23 mouse cellular contexts compared by ENCODE assay signal in the genomic region with DNA sequence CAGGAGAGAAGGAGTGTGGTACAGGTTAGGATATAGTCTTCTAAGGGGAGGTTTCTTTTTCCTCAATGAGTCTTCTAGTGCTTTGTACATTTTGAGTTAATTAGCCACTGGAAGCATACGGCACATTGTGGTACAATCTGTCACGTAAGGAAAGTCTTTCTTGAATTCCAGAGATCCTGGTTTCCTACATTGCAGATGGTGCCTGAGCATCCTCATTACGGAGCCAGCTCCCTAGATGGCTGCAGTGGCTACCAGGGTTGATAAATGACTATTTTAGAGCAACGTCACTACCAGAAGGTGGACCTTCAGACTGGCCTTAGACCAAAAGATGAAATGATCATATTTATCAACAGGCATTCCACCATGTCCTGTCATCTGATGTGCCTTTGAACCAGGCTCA.
"Had no signal": no experiment of that assay in that cellular context is flagged by ENCODE, and none has a peak within 500 bp of the region (broad histone marks: within the 10 kb centered on the region; RNA-seq: fewer than 3 reads in every experiment).

No protein-coding gene starts in this region.

- H3K36me3 ChIP-seq: limb, embryonic 12.5 days; limb, embryonic 15.5 days; lung, embryonic 15.5 days; midbrain, embryonic 10.5 days; neural tube, embryonic 12.5 days; neural tube, embryonic 15.5 days; stomach, embryonic 15.5 days had no signal

- H3K9ac ChIP-seq: limb, embryonic 12.5 days; limb, embryonic 15.5 days; liver, embryonic 14.5 days; liver, postnatal 0 days; lung, embryonic 15.5 days; neural tube, embryonic 12.5 days; neural tube, embryonic 15.5 days; stomach, embryonic 15.5 days had no signal

- DNase-seq: kidney, adult 2 months; kidney, postnatal 25 days; left cerebral cortex, postnatal 4 days; liver, postnatal 0 days; lung, postnatal 10 days; lung, postnatal 36 days; midbrain, embryonic 14.5 days; retina, postnatal 1 day; right cerebral cortex, postnatal 25 days; spleen, adult 18-20 months; thymus, postnatal 25 days had no signal

- ATAC-seq: intestine, postnatal 0 days; liver, postnatal 0 days had no signal

- H3K4me2 ChIP-seq: limb, embryonic 12.5 days; limb, embryonic 15.5 days; liver, embryonic 11.5 days; lung, embryonic 15.5 days; neural tube, embryonic 12.5 days; neural tube, embryonic 15.5 days; stomach, embryonic 15.5 days had no signal

- H3K27me3 ChIP-seq: limb, embryonic 12.5 days; limb, embryonic 15.5 days; lung, embryonic 15.5 days; neural tube, embryonic 12.5 days; neural tube, embryonic 15.5 days; stomach, embryonic 15.5 days had no signal

- H3K4me3 ChIP-seq: limb, embryonic 12.5 days; limb, embryonic 15.5 days; lung, embryonic 15.5 days; megakaryocyte, embryonic 14.5 days; midbrain, embryonic 10.5 days; neural tube, embryonic 12.5 days; neural tube, embryonic 15.5 days; stomach, embryonic 15.5 days had no signal

- H3K9me3 ChIP-seq: limb, embryonic 12.5 days; limb, embryonic 15.5 days; lung, embryonic 15.5 days; megakaryocyte, embryonic 14.5 days; midbrain, embryonic 10.5 days; neural tube, embryonic 12.5 days; neural tube, embryonic 15.5 days; stomach, embryonic 15.5 days had no signal

- H3K27ac ChIP-seq: kidney, postnatal 0 days; limb, embryonic 12.5 days; limb, embryonic 15.5 days; liver, embryonic 14.5 days; lung, embryonic 15.5 days; midbrain, embryonic 10.5 days; neural tube, embryonic 12.5 days; neural tube, embryonic 15.5 days; stomach, embryonic 15.5 days had no signal

- H3K4me1 ChIP-seq: limb, embryonic 15.5 days; lung, embryonic 15.5 days; megakaryocyte, embryonic 14.5 days; stomach, embryonic 15.5 days had no signal
